ENCODE assay signal across 24 mouse cellular contexts in genomic region chr6:72571826-72572225, GRCm38 (mm10). TPM values are rescaled to one million over a fixed set of nuclear protein-coding genes. Genes with fewer than 3 reads are reported as not detected.
"Had no signal": no experiment of that assay in that cellular context is flagged by ENCODE, and none has a peak within 500 bp of the region (broad histone marks: within the 10 kb centered on the region; RNA-seq: fewer than 3 reads in every experiment).

No protein-coding gene starts in this region.

- H3K4me3 ChIP-seq: limb, embryonic 12.5 days; limb, embryonic 15.5 days; liver, embryonic 13.5 days; myocyte; neural tube, embryonic 13.5 days; stomach, embryonic 15.5 days had no signal

- H3K4me2 ChIP-seq: limb, embryonic 12.5 days; limb, embryonic 15.5 days; liver, embryonic 13.5 days; midbrain, embryonic 11.5 days; neural tube, embryonic 13.5 days; stomach, embryonic 15.5 days had no signal

- H3K27ac ChIP-seq: kidney, postnatal 0 days; limb, embryonic 12.5 days; limb, embryonic 15.5 days; liver, embryonic 13.5 days; neural tube, embryonic 13.5 days; stomach, embryonic 15.5 days had no signal

- H3K27me3 ChIP-seq: limb, embryonic 12.5 days; limb, embryonic 15.5 days; liver, embryonic 13.5 days; neural tube, embryonic 13.5 days; stomach, embryonic 15.5 days had no signal

- H3K9me3 ChIP-seq: limb, embryonic 12.5 days; limb, embryonic 15.5 days; liver, embryonic 13.5 days; neural tube, embryonic 13.5 days; stomach, embryonic 15.5 days had no signal

- DNase-seq: kidney, postnatal 25 days; left cerebral cortex, postnatal 4 days; liver, embryonic 13.5 days; lung, adult 2 months; lung, postnatal 14 days; lung, postnatal 4 days; midbrain, embryonic 14.5 days; retina, postnatal 1 day; right cerebral cortex, postnatal 25 days; spleen, adult 18-20 months; thymus, postnatal 36 days had no signal

- H3K4me1 ChIP-seq: limb, embryonic 12.5 days; limb, embryonic 15.5 days; liver, embryonic 13.5 days; neural tube, embryonic 13.5 days; stomach, embryonic 15.5 days had no signal

- H3K9ac ChIP-seq: limb, embryonic 12.5 days; limb, embryonic 15.5 days; liver, embryonic 13.5 days; neural tube, embryonic 13.5 days; stomach, embryonic 15.5 days had no signal

RNA-seq across cellular contexts. Expression of gene Sh2d6, which starts 50.3 kb away (rescaled TPM):
- total RNA-seq: megakaryocyte progenitor cell, adult 5-6 weeks; megakaryocyte-erythroid progenitor cell, adult 5-6 weeks; monocyte, adult 5-6 weeks had no signal
- polyA plus RNA-seq: kidney, embryonic 14.5 days; kidney, postnatal 0 days; liver, embryonic 13.5 days; liver, embryonic 16.5 days; lung, embryonic 16.5 days had no signal
